Mouse (Mus musculus) MEL-GATA-1-ER (cell line): ENCODE measurements around the gene Tmem218.

Experiments
- DNase-seq: peaks from one replicate; pipeline ENCODE4 v3.0.0-alpha.2; 2012; ENCODE audit warnings: low read depth; ENCODE audit errors: extremely low read depth

Tmem218 gene

GRCm38 (mm10) chr9:37232201-37233195 is 24.5 kb downstream of the Tmem218 start:
- no peak for DNase-seq

- DNase-seq, result no peak
Measured at GRCm38 (mm10) chr9:37235951-37236737, 28.1 kb downstream of the Tmem218 start.

- DNase-seq, result no peak
Measured at GRCm38 (mm10) chr9:37242764-37243163, 34.7 kb downstream of the Tmem218 start.

GRCm38 (mm10) chr9:37244600-37244999 is 36.6 kb downstream of the Tmem218 start:
- no peak for DNase-seq

- DNase-seq, result no peak
Measured at GRCm38 (mm10) chr9:37245404-37245803, 37.4 kb downstream of the Tmem218 start.

GRCm38 (mm10) chr9:37245810-37246209 is 37.8 kb downstream of the Tmem218 start:
- no peak for DNase-seq

- DNase-seq, result peak; percentile 79
Measured at GRCm38 (mm10) chr9:37247429-37247828, 39.4 kb downstream of the Tmem218 start.

GRCm38 (mm10) chr9:37248381-37248906 is 40.4 kb downstream of the Tmem218 start:
- DNase-seq, result no peak

- DNase-seq, result no peak
Measured at GRCm38 (mm10) chr9:37249976-37250375, 42.0 kb downstream of the Tmem218 start.

GRCm38 (mm10) chr9:37250631-37251030 is 42.6 kb downstream of the Tmem218 start:
- no peak for DNase-seq

- DNase-seq, result no peak
Measured at GRCm38 (mm10) chr9:37254531-37255110, 46.6 kb downstream of the Tmem218 start.

GRCm38 (mm10) chr9:37255149-37255888 is 47.3 kb downstream of the Tmem218 start, which contains the start of gene Slc37a2:
TSS of gene Slc37a2 (minus strand) at chr9:37255738.
- no peak for DNase-seq

GRCm38 (mm10) chr9:37255889-37256225 is 47.8 kb downstream of the Tmem218 start:
- no peak for DNase-seq

GRCm38 (mm10) chr9:37266622-37267021 is 58.6 kb downstream of the Tmem218 start:
- DNase-seq, result no peak
